Mouse (Mus musculus): ENCODE measurements around the gene Gm525. TPM values are rescaled to one million over a fixed set of nuclear protein-coding genes. Genes with fewer than 3 reads are reported as not detected.

Gene Gm525
- total and polyA plus RNA-seq, 3 experiments: not detected

GRCm38 (mm10) chr11:89076370-89076821 lies 2.8 kb downstream of the Gm525 start:
- Histone ChIP-seq H3K79me2 (ENCODE audit: control insufficient read depth, insufficient read depth, low read length, poor library complexity) (no peaks in the 10 kb centered on the region), H3K9me3 (replicated peaks; ENCODE audit: insufficient read depth, low read length) (no peaks in the 10 kb centered on the region), H3K9ac (ENCODE audit: control insufficient read depth, low read depth, low read length, poor library complexity, severe bottlenecking) (no peak overlapping the region), H3K4me3 (ENCODE audit: control insufficient read depth in 1 of 2, insufficient read depth in 1 of 2, low read depth in 2 of 2, low read length in 2 of 2) (no peak overlapping the region), H3K27me3 (ENCODE audit: control insufficient read depth in 1 of 2, insufficient read depth in 2 of 2, low read length in 2 of 2) (peaks cover 5 to 7% of the 10 kb centered on the region in 2 experiments), H3K4me1 (ENCODE audit: control insufficient read depth in 1 of 2, insufficient read depth in 2 of 2, low read length in 2 of 2) (no peaks in the 10 kb centered on the region), H3K36me3 (ENCODE audit: control insufficient read depth in 1 of 2, insufficient read depth in 2 of 2, low read length in 2 of 2) (no peaks in the 10 kb centered on the region), H3K27ac (ENCODE audit: control insufficient read depth, low read depth, low read length) (no peak overlapping the region)
- no peak for TF ChIP-seq ZKSCAN1 (IDR thresholded peaks at IDR 0.05; ENCODE audit: low read depth, low read length)
- no peak for TF ChIP-seq CTCF (IDR thresholded peaks at IDR 0.05 in 2 of 3, conservative IDR thresholded peaks at IDR 0.05 in 1 of 3; ENCODE audit: control insufficient read depth in 1 of 3, insufficient read depth in 1 of 3, low read depth in 2 of 3, low read length in 3 of 3, poor library complexity in 1 of 3, severe bottlenecking in 1 of 3)
- TF ChIP-seq HCFC1 (IDR thresholded peaks at IDR 0.05; ENCODE audit: low read depth, low read length): no peak
- TF ChIP-seq ZMIZ1 (IDR thresholded peaks at IDR 0.05; ENCODE audit: low read depth, low read length): no peak
- TF ChIP-seq MYC (IDR thresholded peaks at IDR 0.05; ENCODE audit: low read depth, low read length): no peak
- no peak for DNase-seq (ENCODE audit: low read depth, low spot score)

DNA sequence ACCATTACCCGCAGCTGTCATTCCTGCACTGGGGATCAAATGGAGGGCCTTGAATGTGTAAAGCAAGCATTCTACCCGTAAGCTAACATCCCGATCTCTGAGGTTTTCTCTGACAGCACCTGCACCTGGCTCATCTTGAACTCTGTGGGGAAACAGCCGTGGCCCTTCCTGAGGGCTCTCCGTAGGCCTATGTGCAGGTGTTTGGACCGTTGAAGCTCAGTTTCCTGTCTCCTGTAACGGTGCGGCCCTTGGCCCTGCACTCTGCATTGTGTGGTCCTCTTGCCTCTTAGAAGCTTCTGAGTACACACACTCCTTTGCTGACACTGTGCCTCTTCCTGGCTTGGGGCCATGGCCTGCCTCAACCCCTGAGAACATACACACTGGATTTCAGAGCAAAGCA lies 4.0 kb downstream of the Gm525 start:
- Histone ChIP-seq H3K36me3 (ENCODE audit: control insufficient read depth in 1 of 2, insufficient read depth in 2 of 2, low read length in 2 of 2) (no peaks in the 10 kb centered on the region), H3K4me3 (ENCODE audit: control insufficient read depth in 1 of 2, insufficient read depth in 1 of 2, low read depth in 2 of 2, low read length in 2 of 2) (no peak overlapping the region), H3K27ac (ENCODE audit: control insufficient read depth, low read depth, low read length) (no peak overlapping the region), H3K9ac (ENCODE audit: control insufficient read depth, low read depth, low read length, poor library complexity, severe bottlenecking) (no peak overlapping the region), H3K4me1 (ENCODE audit: control insufficient read depth in 1 of 2, insufficient read depth in 2 of 2, low read length in 2 of 2) (no peaks in the 10 kb centered on the region), H3K79me2 (ENCODE audit: control insufficient read depth, insufficient read depth, low read length, poor library complexity) (no peaks in the 10 kb centered on the region), H3K27me3 (ENCODE audit: control insufficient read depth in 1 of 2, insufficient read depth in 2 of 2, low read length in 2 of 2) (peaks cover 5 to 7% of the 10 kb centered on the region in 2 experiments), H3K9me3 (replicated peaks; ENCODE audit: insufficient read depth, low read length) (no peaks in the 10 kb centered on the region)
- DNase-seq (ENCODE audit: low read depth, low spot score): no peak
- no peak for TF ChIP-seq POLR2AphosphoS5 (IDR thresholded peaks at IDR 0.05; ENCODE audit: borderline replicate concordance, low read depth, low read length)
- TF ChIP-seq RAD21 (IDR thresholded peaks at IDR 0.05; ENCODE audit: low read depth, low read length): no peak
- no peak for TF ChIP-seq GABPA (IDR thresholded peaks at IDR 0.05; ENCODE audit: low read depth, low read length)
- TF ChIP-seq HCFC1 (IDR thresholded peaks at IDR 0.05; ENCODE audit: low read depth, low read length): no peak
- TF ChIP-seq SIN3A (IDR thresholded peaks at IDR 0.05; ENCODE audit: low read length): no peak
- no peak for TF ChIP-seq MYB (IDR thresholded peaks at IDR 0.05; ENCODE audit: low read depth, low read length)
- no peak for TF ChIP-seq ZNF384 (IDR thresholded peaks at IDR 0.05; ENCODE audit: low read depth, low read length)
- no peak for TF ChIP-seq CTCF (IDR thresholded peaks at IDR 0.05 in 2 of 3, conservative IDR thresholded peaks at IDR 0.05 in 1 of 3; ENCODE audit: control insufficient read depth in 1 of 3, insufficient read depth in 1 of 3, low read depth in 2 of 3, low read length in 3 of 3, poor library complexity in 1 of 3, severe bottlenecking in 1 of 3)
- TF ChIP-seq MXI1 (IDR thresholded peaks at IDR 0.05; ENCODE audit: low read depth, low read length): no peak
- TF ChIP-seq POLR2AphosphoS2 (IDR thresholded peaks at IDR 0.05; ENCODE audit: low read length): no peak
- TF ChIP-seq E2F4 (IDR thresholded peaks at IDR 0.05; ENCODE audit: borderline replicate concordance, low read depth, low read length): no peak
- no peak for TF ChIP-seq TBP (IDR thresholded peaks at IDR 0.05; ENCODE audit: low read depth, low read length)
- no peak for TF ChIP-seq UBTF (IDR thresholded peaks at IDR 0.05; ENCODE audit: borderline replicate concordance, insufficient read depth, low read depth, low read length)

Measured in MEL (cell line).